Mouse (Mus musculus): ENCODE results near the gene Gpx7.

Gpx7 gene

GRCm38 (mm10) chr4:108406861-108407401, at the start of gene Gpx7:
TSS of gene Gpx7 (minus strand) at chr4:108406961.
- DNase-seq (ENCODE audit: extremely low spot score, low read depth, low spot score) = no peak

GRCm38 (mm10) chr4:108456028-108456427, 49.3 kb upstream of the Gpx7 start:
- no peak for DNase-seq (ENCODE audit: extremely low spot score, low read depth, low spot score)

- no peak for DNase-seq (ENCODE audit: extremely low spot score, low read depth, low spot score)
Observed at GRCm38 (mm10) chr4:108448091-108448490, 41.3 kb upstream of the Gpx7 start.

- DNase-seq (ENCODE audit: extremely low spot score, low read depth, low spot score) = no peak
Observed at GRCm38 (mm10) chr4:108438082-108438840, 31.5 kb upstream of the Gpx7 start.

- no peak for DNase-seq (ENCODE audit: extremely low spot score, low read depth, low spot score)
Observed at GRCm38 (mm10) chr4:108436225-108436624, 29.5 kb upstream of the Gpx7 start.

- no peak for DNase-seq (ENCODE audit: extremely low spot score, low read depth, low spot score)
Observed at GRCm38 (mm10) chr4:108435646-108436045, 28.9 kb upstream of the Gpx7 start.

GRCm38 (mm10) chr4:108434781-108435180, 28.0 kb upstream of the Gpx7 start:
- DNase-seq (ENCODE audit: extremely low spot score, low read depth, low spot score) = no peak

- DNase-seq (ENCODE audit: extremely low spot score, low read depth, low spot score) = no peak
Observed at GRCm38 (mm10) chr4:108434221-108434620, 27.5 kb upstream of the Gpx7 start.

- peak; percentile 88 for DNase-seq (ENCODE audit: extremely low spot score, low read depth, low spot score)
Observed at GRCm38 (mm10) chr4:108433341-108433740, 26.6 kb upstream of the Gpx7 start.

GRCm38 (mm10) chr4:108431561-108431936, 24.8 kb upstream of the Gpx7 start:
- DNase-seq (ENCODE audit: extremely low spot score, low read depth, low spot score) = no peak

GRCm38 (mm10) chr4:108430656-108431560, 24.1 kb upstream of the Gpx7 start:
- DNase-seq (ENCODE audit: extremely low spot score, low read depth, low spot score) = peak; percentile 87

GRCm38 (mm10) chr4:108428341-108428721, 21.6 kb upstream of the Gpx7 start:
- no peak for DNase-seq (ENCODE audit: extremely low spot score, low read depth, low spot score)

GRCm38 (mm10) chr4:108427719-108428340, 21.1 kb upstream of the Gpx7 start:
- DNase-seq (ENCODE audit: extremely low spot score, low read depth, low spot score) = no peak

- no peak for DNase-seq (ENCODE audit: extremely low spot score, low read depth, low spot score)
Observed at GRCm38 (mm10) chr4:108424587-108424986, 17.8 kb upstream of the Gpx7 start.

- DNase-seq (ENCODE audit: extremely low spot score, low read depth, low spot score) = no peak
Observed at GRCm38 (mm10) chr4:108407621-108408020, 860 bp upstream of the Gpx7 start.

GRCm38 (mm10) chr4:108406138-108406860, 462 bp downstream of the Gpx7 start:
- no peak for DNase-seq (ENCODE audit: extremely low spot score, low read depth, low spot score)

- no peak for DNase-seq (ENCODE audit: extremely low spot score, low read depth, low spot score)
Observed at GRCm38 (mm10) chr4:108405766-108406137, 1.0 kb downstream of the Gpx7 start.

- no peak for DNase-seq (ENCODE audit: extremely low spot score, low read depth, low spot score)
Observed at GRCm38 (mm10) chr4:108403861-108404635, 2.7 kb downstream of the Gpx7 start.

- DNase-seq (ENCODE audit: extremely low spot score, low read depth, low spot score) = no peak
Observed at GRCm38 (mm10) chr4:108400395-108400794, 6.4 kb downstream of the Gpx7 start.

GRCm38 (mm10) chr4:108394236-108394635, 12.5 kb downstream of the Gpx7 start:
- DNase-seq (ENCODE audit: extremely low spot score, low read depth, low spot score) = no peak

Data from hindlimb bud, embryonic 11.5 days (tissue).